Mouse (Mus musculus) macrophage (primary cell): ENCODE measurements around the gene Eif2b2. TPM values are rescaled to one million over a fixed set of nuclear protein-coding genes. Genes with fewer than 3 reads are reported as not detected.

Experiments
- H3K27ac ChIP-seq: fragments of 350-480 bp; formaldehyde crosslinking; 2 replicates; pipeline ENCODE4 v1.9.0; 2021
- H3K36me3 ChIP-seq: fragments of 350-480 bp; formaldehyde crosslinking; 2 replicates; pipeline ENCODE4 v1.9.0; 2021; ENCODE audit errors: inconsistent target
- H3K4me3 ChIP-seq: fragments of 350-480 bp; formaldehyde crosslinking; 2 replicates; pipeline ENCODE4 v1.9.0; 2021; ENCODE audit errors: inconsistent target
- H3K79me2 ChIP-seq: fragments of 350-480 bp; formaldehyde crosslinking; 2 replicates; pipeline ENCODE4 v1.9.0; 2021; ENCODE audit errors: inconsistent target
- WGBS: methylation state at CpG from one replicate; pipeline ENCODE4 v1.1.7; 2026; ENCODE audit warnings: inconsistent platforms; ENCODE audit not compliant: missing documents; 5-methylcytosine and 5-hydroxymethylcytosine counted together
- polyA plus RNA-seq: library from polyadenylated mRNA; stranded (reverse); fragments of 250-400 nt; gene quantifications from 3 replicates; pipeline ENCODE4 v1.2.4, GENCODE M21; 2018; ENCODE audit warnings: inconsistent platforms
- total RNA-seq, 78 experiments: library from RNA; depleted of rRNA; stranded (reverse); fragments of 250-400 nt; gene quantifications; 1 replicate in 9 of 78; 2 replicates in 24 of 78; 3 replicates in 43 of 78; 4 replicates in 2 of 78; pipeline ENCODE4 v1.2.4; 2018; ENCODE audit warnings: inconsistent platforms in 56 of 78

Gene Eif2b2
- 10 to 100 TPM; 20.5 to 71.9 (median 37.4) TPM for total RNA-seq (2018; cell fraction: chromatin; rRNA removed)
- 10 to 100 TPM; 40.1 to 75.8 (median 57.1) TPM for total RNA-seq (2018; cell fraction: cytosol; rRNA removed)
- 10 to 100 TPM; 15.0 to 62.4 (median 41.1) TPM for total RNA-seq (2018; cell fraction: nucleus; rRNA removed)
- 52.7 to 95.7 TPM (median 56.1 TPM) in 3 replicates for polyA plus RNA-seq

DNA sequence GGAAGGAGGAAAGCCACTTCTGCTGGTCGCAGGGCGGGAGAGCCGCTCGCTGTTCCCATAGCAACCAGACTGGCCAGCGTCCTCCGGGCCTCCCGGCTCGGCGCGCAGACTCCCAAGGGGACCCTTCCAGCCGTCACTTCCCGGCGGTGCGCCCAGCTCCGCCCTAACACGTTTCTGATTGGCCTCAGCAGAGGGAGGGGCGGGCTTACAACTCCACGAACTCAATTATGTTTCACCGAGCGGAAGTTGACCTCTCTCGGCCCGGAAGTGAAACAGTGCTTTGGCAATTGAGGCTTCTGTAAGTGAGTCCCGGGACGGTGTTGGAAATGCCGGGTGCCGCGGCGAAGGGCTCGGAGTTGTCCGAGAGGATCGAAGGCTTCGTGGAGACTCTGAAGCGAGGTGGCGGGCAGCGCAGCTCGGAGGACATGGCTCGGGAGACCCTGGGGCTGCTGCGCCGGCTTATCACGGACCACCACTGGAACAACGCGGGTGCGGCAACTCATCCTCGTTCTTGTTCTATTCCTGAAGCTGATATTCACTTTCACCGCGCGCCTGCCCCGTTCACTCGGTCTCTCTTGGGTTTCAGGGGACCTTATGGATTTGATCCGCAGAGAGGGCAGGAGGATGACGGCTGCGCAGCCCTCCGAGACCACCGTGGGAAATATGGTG lies at the start of gene Eif2b2:
Eif2b2 (plus strand) TSS at position 246 of the 669 bp plus-strand sequence.
- peaks cover 24% of the 10 kb centered on the region for H3K36me3 ChIP-seq
- under 1% methylated on average over 54 of the region's 54 CpGs for WGBS
- H3K4me3 ChIP-seq, result peak within 1 kb of the TSS; percentile 87
- H3K27ac ChIP-seq, result peak within 1 kb of the TSS; percentile 13; the same call in 1 of the 2 replicates
- peaks cover 16% of the 10 kb centered on the region for H3K79me2 ChIP-seq

DNA sequence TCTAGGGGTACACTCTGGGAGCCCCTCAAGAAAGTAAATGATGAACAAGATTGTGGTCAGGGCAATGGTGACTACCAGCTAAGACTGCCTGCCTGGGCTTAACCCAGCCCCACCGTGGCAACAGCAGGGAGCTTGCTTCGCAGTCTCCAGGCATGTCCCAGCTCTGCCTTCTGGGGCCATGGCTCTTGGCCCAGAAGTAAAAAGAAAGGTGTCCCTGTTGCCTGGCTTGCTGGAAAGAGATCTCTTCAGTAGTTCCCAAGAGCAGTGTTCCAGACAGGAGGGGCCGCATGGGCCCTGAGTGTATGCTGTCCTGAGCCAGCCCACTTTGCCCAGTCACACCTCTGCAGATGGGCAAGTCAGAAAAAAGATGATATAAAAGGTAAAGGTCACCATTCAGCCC lies 49.4 kb upstream of the Eif2b2 start:
- WGBS, result 87% methylated on average over 3 of the region's 3 CpGs
- Histone ChIP-seq H3K36me3 (no peaks in the 10 kb centered on the region), H3K4me3 (no peak overlapping the region), H3K79me2 (no peaks in the 10 kb centered on the region), H3K27ac (no peak overlapping the region)

DNA sequence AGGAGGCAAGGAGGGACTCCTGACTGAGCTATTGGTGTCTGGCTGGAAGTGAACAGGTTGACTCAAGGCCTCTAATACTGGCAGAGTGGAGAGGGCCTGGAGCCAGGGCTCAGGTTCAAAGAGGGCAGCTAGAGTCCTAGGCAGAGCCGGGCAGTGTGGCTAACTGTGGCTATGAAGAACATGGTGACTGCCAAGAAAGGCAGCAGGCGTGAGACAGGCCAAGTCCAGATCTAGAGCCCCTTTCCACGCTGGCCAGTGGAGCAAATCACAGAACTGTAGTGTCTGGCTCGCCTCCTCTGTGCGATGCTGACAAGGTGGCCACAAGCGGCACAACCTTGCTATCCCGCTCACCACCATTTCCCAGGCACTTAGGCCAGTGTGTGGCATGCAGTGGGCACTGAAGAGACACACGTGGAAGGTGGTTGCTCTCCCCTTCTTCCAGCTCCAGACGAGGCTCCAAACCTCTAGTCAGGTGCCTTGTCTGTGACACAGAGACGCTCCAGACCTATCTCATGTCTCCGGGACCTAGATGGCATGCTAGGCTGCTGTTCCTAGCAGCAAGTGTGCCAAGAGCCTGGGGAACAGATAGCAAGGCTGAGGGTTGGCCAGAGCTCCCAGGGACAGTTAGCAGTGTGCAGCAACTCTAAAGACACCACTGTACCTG lies 48.9 kb upstream of the Eif2b2 start:
- WGBS, result 96% methylated on average over 11 of the region's 11 CpGs
- no peak overlapping the region for H3K27ac ChIP-seq
- no peak overlapping the region for H3K4me3 ChIP-seq
- no peaks in the 10 kb centered on the region for H3K79me2 ChIP-seq
- H3K36me3 ChIP-seq, result no peaks in the 10 kb centered on the region

DNA sequence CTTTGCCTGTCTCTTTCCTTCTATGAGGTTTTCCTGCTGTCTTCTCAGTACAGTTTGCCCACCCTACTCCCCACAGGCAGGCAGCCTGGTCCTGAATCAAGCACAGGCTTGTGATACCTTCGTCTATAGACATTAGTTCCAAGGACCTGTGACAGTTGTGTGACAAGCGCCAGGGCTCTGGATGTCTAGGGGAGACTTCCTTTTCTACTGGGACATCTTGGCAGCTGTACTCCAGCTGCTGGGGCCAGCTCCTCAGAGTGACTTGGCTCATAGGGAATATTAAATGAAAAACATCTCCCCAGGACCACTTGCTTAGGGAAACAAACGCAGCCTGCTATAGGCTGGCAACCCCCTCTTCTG lies 48.4 kb upstream of the Eif2b2 start:
- Histone ChIP-seq H3K4me3 (no peak overlapping the region), H3K27ac (no peak overlapping the region), H3K79me2 (no peaks in the 10 kb centered on the region), H3K36me3 (no peaks in the 10 kb centered on the region)
- WGBS, result 92% methylated on average over 3 of the region's 3 CpGs

DNA sequence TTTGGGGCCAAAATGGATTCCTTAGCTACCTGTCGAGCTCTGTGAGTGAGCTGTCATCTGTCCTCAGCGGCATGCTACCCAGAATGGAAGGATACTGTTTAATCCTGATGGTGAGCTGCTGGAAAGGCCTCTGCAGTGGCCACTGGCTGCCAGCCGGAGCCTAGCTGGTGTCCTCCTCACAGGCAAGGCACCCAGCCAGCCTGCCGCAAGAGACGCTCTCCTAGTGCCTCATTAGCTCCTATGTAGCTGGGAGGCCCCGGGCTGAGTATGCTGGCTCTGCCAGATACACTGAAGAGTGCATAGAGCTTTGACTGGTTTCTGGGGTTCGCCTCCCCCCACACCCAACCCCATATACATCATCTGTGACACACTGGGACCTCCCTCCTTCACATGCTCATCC lies 45.3 kb upstream of the Eif2b2 start:
- Histone ChIP-seq H3K36me3 (no peaks in the 10 kb centered on the region), H3K79me2 (no peaks in the 10 kb centered on the region), H3K27ac (no peak overlapping the region), H3K4me3 (no peak overlapping the region)
- 82% methylated on average over 7 of the region's 7 CpGs for WGBS

DNA sequence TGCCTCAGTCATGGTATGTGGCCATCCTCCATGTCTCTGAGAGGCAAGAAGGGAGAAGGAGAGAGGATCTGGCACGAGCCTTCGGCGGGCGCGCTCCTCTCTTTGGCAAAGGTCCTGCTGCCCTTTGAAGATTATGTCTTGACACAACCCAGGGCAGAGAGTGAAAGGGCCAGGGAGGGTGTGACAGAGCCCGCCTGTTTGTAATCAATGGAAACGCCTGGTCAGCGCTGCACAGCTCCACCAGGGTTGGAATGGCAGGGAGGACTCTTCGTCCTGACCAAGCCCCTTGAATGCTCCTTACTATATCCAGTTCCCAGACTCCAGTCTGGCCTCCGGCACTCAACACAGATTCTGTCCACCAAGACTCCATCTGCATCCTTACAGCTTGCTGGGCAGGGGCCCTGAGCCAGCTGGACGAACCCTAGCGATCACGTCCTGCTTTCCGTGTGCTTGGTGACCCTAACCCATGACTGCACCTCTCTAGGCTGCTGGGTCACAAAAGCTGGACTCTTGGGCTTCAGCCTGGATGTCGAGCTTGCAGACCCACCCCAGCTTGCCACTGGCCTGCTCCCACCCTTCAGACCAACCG lies 44.1 kb upstream of the Eif2b2 start:
- H3K4me3 ChIP-seq, result no peak overlapping the region
- H3K36me3 ChIP-seq, result no peaks in the 10 kb centered on the region
- H3K79me2 ChIP-seq, result no peaks in the 10 kb centered on the region
- H3K27ac ChIP-seq, result no peak overlapping the region
- 97% methylated on average over 16 of the region's 16 CpGs for WGBS

DNA sequence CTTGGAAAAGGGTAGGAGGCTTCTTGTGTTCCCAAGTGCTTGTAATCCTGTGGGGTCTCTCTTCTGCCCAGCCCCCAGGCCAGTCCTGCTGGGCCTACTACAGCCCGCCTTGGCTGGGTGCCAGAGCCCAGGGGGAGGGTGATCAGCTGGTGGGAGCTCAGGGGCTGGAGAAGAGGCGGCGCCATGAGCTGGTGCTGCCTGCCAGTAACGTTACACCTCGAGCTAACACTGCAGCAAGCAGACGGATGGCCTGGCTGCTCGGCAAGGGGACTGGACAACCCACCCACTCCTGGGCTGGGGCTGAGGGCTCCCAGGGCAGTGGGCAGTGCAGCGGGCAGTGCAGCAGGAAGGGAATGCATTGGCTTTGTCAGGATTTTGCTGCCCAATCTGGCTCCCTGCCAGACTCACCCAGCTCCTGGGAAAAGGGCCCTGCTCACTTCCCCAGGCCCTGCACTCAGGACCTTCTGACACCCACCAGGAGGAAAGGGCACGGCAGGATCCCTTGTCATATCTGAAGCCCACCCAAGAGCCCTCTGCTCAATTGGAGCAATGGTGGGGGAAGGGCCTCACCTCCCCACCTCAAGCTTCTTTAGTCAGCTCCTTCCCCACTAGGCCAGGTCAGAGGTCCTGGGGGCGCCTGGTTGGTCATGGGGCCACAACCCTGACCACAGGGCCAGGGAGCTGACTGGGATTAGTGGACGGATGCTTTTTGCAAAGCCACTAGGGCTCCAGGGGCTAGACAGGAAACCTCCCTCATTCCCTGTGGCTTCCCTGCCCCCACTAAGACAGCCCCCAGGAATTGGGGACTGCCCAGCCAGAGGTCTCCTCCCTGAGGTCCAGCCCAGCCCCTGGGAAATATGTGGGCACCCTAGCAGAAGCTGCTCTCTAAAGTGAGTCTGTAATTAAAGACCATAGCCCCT lies 43.1 kb upstream of the Eif2b2 start:
- H3K27ac ChIP-seq, result no peak overlapping the region
- WGBS, result 88% methylated on average over 11 of the region's 11 CpGs
- H3K79me2 ChIP-seq, result no peaks in the 10 kb centered on the region
- no peak overlapping the region for H3K4me3 ChIP-seq
- no peaks in the 10 kb centered on the region for H3K36me3 ChIP-seq

DNA sequence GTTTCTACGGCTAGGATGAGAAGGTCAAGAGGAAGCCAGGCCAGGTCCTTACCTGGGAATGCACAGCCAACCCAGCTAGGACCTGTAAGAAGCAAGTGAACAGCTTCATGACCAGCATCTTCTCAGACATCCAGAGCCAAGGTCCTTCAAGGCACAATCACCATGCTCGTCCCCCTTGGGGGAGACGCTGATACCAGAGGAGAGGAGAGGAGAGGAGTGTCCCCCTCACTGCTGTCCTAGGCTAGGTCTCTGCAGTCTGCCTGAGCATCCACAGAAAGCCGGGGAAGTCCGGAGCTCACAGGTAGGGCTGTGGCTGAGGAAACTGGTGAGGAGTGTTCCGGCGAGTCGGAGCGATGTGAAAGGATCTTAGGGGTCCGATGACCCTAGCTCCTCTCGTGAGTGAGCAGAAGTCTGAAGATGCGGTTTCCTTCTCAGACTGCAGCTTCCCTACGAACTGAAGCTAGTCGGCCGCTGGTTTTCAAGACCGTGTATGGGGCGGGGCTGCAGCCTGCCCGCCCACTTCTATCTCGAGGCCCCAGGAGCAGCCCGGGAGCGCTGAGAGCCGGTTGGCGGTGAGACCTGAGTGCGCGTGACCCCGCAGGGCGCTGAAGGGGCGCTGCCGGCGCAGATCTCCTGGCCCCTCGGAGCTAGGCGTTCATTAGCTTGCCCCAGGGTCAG lies 42.3 kb upstream of the Eif2b2 start:
- H3K36me3 ChIP-seq, result no peaks in the 10 kb centered on the region
- no peaks in the 10 kb centered on the region for H3K79me2 ChIP-seq
- no peak overlapping the region for H3K27ac ChIP-seq
- 2% methylated on average over 32 of the region's 32 CpGs for WGBS
- H3K4me3 ChIP-seq, result no peak overlapping the region

DNA sequence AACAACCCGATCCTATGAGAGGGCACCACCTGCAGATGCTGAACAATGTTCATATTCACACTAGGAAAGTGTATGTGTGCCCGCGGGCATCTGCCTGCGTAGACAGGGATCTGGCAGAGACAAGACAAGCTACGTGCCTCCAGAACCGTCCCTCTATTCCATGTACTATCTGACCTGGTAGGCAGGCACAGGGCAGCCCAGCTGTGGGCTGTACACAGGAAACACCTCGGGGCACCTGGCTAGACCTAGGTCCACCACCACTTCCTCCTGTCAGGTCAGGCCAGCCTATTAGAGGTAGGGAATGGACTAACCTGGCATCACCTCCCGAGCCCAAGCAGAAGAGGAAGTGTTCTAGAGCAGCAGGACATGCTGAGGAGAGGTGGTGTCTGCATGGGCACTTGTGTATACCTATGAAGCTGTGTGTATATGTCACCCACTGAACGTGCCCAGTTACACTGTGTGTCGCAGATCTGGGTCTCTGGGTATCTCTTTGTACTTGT lies 41.5 kb upstream of the Eif2b2 start, which contains the start of gene Pgf:
Pgf (minus strand) TSS at position 51 of the 500 bp plus-strand sequence.
- WGBS, result 40% methylated on average over 10 of the region's 10 CpGs
- H3K36me3 ChIP-seq, result no peaks in the 10 kb centered on the region
- no peaks in the 10 kb centered on the region for H3K79me2 ChIP-seq
- H3K4me3 ChIP-seq, result no peak within 1 kb of the TSS
- no peak within 1 kb of the TSS for H3K27ac ChIP-seq

DNA sequence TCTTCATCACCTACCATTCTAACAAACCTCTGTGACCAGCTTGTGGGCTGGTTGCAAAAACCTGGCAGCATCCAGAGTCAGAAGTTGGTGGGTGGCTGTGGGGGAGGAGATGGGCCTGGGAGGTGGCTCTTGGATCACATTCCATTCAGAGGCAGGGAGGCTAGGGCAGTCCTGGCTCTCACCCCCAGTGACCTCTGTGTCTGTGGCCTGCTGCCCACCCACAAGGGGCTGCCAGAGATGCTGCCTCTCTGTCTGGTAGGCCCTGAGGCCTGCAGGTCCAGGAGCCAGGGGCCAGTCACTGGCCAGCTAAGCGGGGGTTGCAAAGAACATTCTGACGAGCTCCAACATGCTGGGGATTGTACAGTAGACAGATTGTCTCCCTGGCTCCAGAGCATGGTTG lies 41.0 kb upstream of the Eif2b2 start:
- no peaks in the 10 kb centered on the region for H3K36me3 ChIP-seq
- no peak overlapping the region for H3K27ac ChIP-seq
- H3K4me3 ChIP-seq, result no peak overlapping the region
- no peaks in the 10 kb centered on the region for H3K79me2 ChIP-seq
- WGBS, result 85% methylated on average over 2 of the region's 2 CpGs

DNA sequence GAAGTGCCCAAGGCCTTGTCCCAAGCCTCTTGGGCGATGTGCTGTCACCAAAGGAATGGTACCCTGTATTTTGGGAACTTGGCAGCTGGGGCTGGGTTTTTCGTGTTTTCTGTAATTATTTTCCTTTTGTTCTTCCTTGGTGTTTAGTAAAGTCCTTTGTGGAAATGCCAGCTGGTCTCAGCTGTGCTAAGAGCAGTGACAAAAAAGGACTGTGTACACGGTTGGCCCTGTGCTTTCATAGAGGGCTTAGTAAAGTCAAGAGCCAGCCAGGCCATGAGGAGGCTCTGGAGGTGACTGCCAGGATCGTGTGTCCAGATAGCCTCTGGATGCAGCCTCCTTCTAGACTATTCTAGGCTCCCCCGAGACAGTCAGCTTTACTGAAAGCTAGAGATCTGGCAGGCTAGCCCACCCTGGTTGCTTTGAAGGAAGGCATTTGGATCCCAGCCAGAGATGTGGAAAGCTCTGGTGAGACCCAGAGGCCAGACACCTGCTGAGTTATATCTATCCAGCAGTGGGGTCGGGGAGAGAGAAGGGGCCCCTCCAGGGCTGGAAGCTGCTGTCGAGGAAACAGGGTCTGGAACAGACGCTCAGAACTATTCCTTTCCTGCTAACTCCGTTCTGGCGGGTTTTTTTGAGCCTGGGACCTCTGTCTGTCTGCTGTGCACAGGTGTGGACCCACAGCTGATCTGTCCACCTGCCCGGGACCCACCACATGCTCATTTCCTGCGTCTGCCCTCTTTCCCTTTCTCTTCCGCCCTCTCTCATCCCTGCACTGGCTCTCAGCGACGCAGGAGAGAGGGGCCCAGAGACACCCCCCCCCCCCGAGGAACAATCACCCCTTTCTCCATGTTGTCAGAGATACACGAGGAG lies 37.6 kb upstream of the Eif2b2 start:
- no peak overlapping the region for H3K4me3 ChIP-seq
- 60% methylated on average over 16 of the region's 17 CpGs for WGBS
- no peaks in the 10 kb centered on the region for H3K36me3 ChIP-seq
- H3K27ac ChIP-seq, result no peak overlapping the region
- H3K79me2 ChIP-seq, result no peaks in the 10 kb centered on the region

DNA sequence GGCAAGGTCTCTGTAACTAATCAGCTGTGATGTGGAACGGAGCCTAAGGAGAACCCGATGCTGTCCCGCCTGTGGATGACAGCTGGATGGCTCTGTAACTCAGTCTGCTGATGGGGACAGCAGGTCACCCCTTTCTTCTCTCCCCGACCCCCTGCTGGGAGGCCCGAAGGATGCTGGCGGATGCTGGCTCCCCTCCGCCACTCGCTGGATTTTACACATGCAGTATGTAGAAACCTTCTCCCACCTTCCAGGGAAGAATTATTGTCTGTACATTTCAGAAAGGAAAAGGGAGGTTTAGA lies 37.0 kb upstream of the Eif2b2 start:
- no peak overlapping the region for H3K27ac ChIP-seq
- no peaks in the 10 kb centered on the region for H3K36me3 ChIP-seq
- WGBS, result 48% methylated on average over 8 of the region's 8 CpGs
- H3K4me3 ChIP-seq, result no peak overlapping the region
- H3K79me2 ChIP-seq, result no peaks in the 10 kb centered on the region

DNA sequence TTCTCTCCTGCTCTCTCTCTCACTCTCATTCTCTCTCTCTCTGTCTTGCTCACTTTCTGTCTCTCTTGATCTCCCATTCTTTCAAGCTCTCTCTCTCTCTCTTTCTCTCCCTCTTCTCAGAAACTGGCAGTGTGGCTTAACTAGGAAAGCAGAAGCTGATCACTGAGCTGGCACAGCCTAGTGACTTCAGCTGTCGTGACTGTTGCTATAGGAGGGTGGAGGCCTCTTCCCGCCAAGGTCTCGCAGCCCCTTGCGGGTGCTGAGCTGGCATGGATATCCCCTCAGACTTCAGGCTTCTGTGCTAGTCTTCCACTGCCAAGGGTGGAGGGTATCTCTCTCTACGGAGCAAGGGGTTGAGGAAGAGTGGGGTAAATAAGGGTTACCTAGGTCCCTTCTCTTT lies 36.4 kb upstream of the Eif2b2 start:
- no peak overlapping the region for H3K27ac ChIP-seq
- no peak overlapping the region for H3K4me3 ChIP-seq
- 16% methylated on average over 5 of the region's 5 CpGs for WGBS
- H3K36me3 ChIP-seq, result no peaks in the 10 kb centered on the region
- no peaks in the 10 kb centered on the region for H3K79me2 ChIP-seq
